Mouse (Mus musculus): ENCODE measurements around the gene Gba. TPM values are rescaled to one million over a fixed set of nuclear protein-coding genes. Genes with fewer than 3 reads are reported as not detected.

Gene Gba
- polyA plus RNA-seq, 1 experiment from 2014 or later, result 26.3 TPM

DNA sequence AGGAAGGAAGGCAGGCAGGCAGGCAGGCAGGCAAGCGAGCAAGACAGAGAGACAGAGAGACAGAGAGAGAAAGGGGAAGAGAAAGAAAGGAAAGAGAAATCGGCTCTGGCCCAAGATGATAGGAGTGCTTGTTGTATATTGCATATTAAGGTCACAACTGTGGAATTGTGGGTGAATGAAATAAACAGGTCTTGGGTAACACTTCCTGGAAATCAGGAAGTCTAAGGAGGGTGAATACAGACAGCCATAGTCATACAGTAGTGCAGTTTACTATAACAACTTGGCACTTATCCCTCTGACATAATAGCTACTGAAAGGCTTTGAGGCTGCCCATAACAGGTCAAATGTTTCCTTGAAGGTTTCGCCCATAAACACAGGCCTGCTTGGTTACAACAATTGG, 2.9 kb upstream of the Gba start:
- no peak for DNase-seq
- Histone ChIP-seq H3K4me2 (ENCODE audit: low read depth, low read length) (no peak overlapping the region), H3K9me3 (ENCODE audit: low read length) (no peaks in the 10 kb centered on the region), H3K27ac (ENCODE audit: low read depth) (no peak overlapping the region), H3K4me1 (ENCODE audit: insufficient read depth) (peaks cover 11% of the 10 kb centered on the region), H3K4me3 (ENCODE audit: low read depth, low read length) (no peak overlapping the region), H3K36me3 (replicated peaks; ENCODE audit: insufficient read depth, low read length) (peaks cover 6% of the 10 kb centered on the region; the same call in 1 of the 2 replicates), H3K27me3 (ENCODE audit: insufficient read depth, low read length) (no peaks in the 10 kb centered on the region), H3K9ac (replicated peaks) (no peak overlapping the region)
- ATAC-seq, result no peak
- TF ChIP-seq CTCF (IDR thresholded peaks at IDR 0.05; ENCODE audit: low read depth) (no peak), EP300 (IDR thresholded peaks at IDR 0.05; ENCODE audit: low read depth) (no peak)
- 49% methylated on average over 3 of the region's 3 CpGs for WGBS (ENCODE audit: insufficient replicate concordance)

GRCm38 (mm10) chr3:89203142-89203514, 400 bp downstream of the Gba start:
- 28% methylated on average over 5 of the region's 5 CpGs for WGBS (ENCODE audit: insufficient replicate concordance)
- Histone ChIP-seq H3K9ac (replicated peaks) (peak overlapping the region; percentile 68), H3K27ac (ENCODE audit: low read depth) (no peak overlapping the region), H3K4me3 (ENCODE audit: low read depth, low read length) (peak overlapping the region; percentile 54), H3K4me1 (ENCODE audit: insufficient read depth) (peaks cover 5% of the 10 kb centered on the region; the same call in 1 of the 2 replicates), H3K27me3 (ENCODE audit: insufficient read depth, low read length) (no peaks in the 10 kb centered on the region), H3K9me3 (ENCODE audit: low read length) (no peaks in the 10 kb centered on the region), H3K36me3 (replicated peaks; ENCODE audit: insufficient read depth, low read length) (peaks cover 37% of the 10 kb centered on the region), H3K4me2 (ENCODE audit: low read depth, low read length) (peak overlapping the region; percentile 84)
- DNase-seq, result no peak
- peak; percentile 28 for ATAC-seq
- TF ChIP-seq EP300 (IDR thresholded peaks at IDR 0.05; ENCODE audit: low read depth), result no peak
- no peak for TF ChIP-seq CTCF (IDR thresholded peaks at IDR 0.05; ENCODE audit: low read depth)

GRCm38 (mm10) chr3:89206079-89206478, 3.4 kb downstream of the Gba start:
- peaks cover 5% of the 10 kb centered on the region; the same call in 1 of the 2 replicates for H3K4me1 ChIP-seq (ENCODE audit: insufficient read depth)
- H3K4me2 ChIP-seq (ENCODE audit: low read depth, low read length), result no peak overlapping the region
- 87% methylated on average over 7 of the region's 7 CpGs for WGBS (ENCODE audit: insufficient replicate concordance)
- no peak for DNase-seq
- H3K4me3 ChIP-seq (ENCODE audit: low read depth, low read length), result no peak overlapping the region
- no peak for ATAC-seq
- H3K9me3 ChIP-seq (ENCODE audit: low read length), result no peaks in the 10 kb centered on the region
- H3K27me3 ChIP-seq (ENCODE audit: insufficient read depth, low read length), result no peaks in the 10 kb centered on the region
- H3K36me3 ChIP-seq (replicated peaks; ENCODE audit: insufficient read depth, low read length), result peaks cover 58% of the 10 kb centered on the region
- no peak overlapping the region for H3K27ac ChIP-seq (ENCODE audit: low read depth)
- TF ChIP-seq EP300 (IDR thresholded peaks at IDR 0.05; ENCODE audit: low read depth) (no peak), CTCF (IDR thresholded peaks at IDR 0.05; ENCODE audit: low read depth) (no peak)
- no peak overlapping the region for H3K9ac ChIP-seq (replicated peaks)

- Histone ChIP-seq H3K36me3 (replicated peaks; ENCODE audit: insufficient read depth, low read length) (peaks cover 58% of the 10 kb centered on the region), H3K27me3 (ENCODE audit: insufficient read depth, low read length) (no peaks in the 10 kb centered on the region), H3K9ac (replicated peaks) (no peak overlapping the region), H3K4me1 (ENCODE audit: insufficient read depth) (peaks cover 5% of the 10 kb centered on the region; the same call in 1 of the 2 replicates), H3K27ac (ENCODE audit: low read depth) (no peak overlapping the region), H3K9me3 (ENCODE audit: low read length) (no peaks in the 10 kb centered on the region), H3K4me2 (ENCODE audit: low read depth, low read length) (no peak overlapping the region), H3K4me3 (ENCODE audit: low read depth, low read length) (no peak overlapping the region)
- DNase-seq (no peak), ATAC-seq (no peak)
- TF ChIP-seq CTCF (IDR thresholded peaks at IDR 0.05; ENCODE audit: low read depth) (no peak), EP300 (IDR thresholded peaks at IDR 0.05; ENCODE audit: low read depth) (no peak)
- 78% methylated on average over 2 of the region's 2 CpGs for WGBS (ENCODE audit: insufficient replicate concordance)
Observed at GRCm38 (mm10) chr3:89206695-89207094, 4.0 kb downstream of the Gba start.

DNA sequence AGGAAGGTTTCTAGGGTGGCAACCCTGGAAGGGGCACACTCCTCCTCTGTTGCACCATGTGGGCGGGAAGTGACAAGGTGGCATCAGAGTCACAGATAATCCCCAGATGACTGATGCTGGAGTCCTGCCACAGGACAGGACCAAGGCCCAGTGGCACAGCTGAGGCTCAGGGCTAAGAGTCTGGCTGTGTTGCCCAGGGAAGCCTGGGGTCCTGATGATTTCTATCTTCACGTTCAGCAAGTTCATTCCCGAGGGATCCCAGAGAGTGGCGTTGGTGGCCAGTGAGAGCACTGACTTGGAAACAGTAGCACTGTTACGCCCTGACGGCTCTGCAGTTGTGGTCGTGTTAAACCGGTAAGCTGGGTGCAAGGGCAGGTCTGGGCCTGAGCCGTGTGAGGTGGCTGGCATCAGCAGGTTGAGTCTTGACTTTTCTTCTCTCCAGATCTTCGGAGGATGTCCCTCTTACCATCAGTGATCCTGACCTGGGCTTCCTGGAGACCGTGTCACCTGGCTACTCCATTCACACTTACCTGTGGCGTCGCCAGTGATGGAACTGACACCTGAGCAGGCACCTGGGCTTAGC, 5.4 kb downstream of the Gba start:
- H3K36me3 ChIP-seq (replicated peaks; ENCODE audit: insufficient read depth, low read length), result peaks cover 58% of the 10 kb centered on the region
- DNase-seq (no peak), ATAC-seq (no peak)
- no peak overlapping the region for H3K4me3 ChIP-seq (ENCODE audit: low read depth, low read length)
- TF ChIP-seq EP300 (IDR thresholded peaks at IDR 0.05; ENCODE audit: low read depth), result no peak
- no peak for TF ChIP-seq CTCF (IDR thresholded peaks at IDR 0.05; ENCODE audit: low read depth)
- H3K9ac ChIP-seq (replicated peaks), result no peak overlapping the region
- H3K27ac ChIP-seq (ENCODE audit: low read depth), result no peak overlapping the region
- H3K27me3 ChIP-seq (ENCODE audit: insufficient read depth, low read length), result no peaks in the 10 kb centered on the region
- no peak overlapping the region for H3K4me2 ChIP-seq (ENCODE audit: low read depth, low read length)
- no peaks in the 10 kb centered on the region for H3K9me3 ChIP-seq (ENCODE audit: low read length)
- peaks cover 6% of the 10 kb centered on the region; the same call in 1 of the 2 replicates for H3K4me1 ChIP-seq (ENCODE audit: insufficient read depth)
- 85% methylated on average over 13 of the region's 13 CpGs for WGBS (ENCODE audit: insufficient replicate concordance)

DNA sequence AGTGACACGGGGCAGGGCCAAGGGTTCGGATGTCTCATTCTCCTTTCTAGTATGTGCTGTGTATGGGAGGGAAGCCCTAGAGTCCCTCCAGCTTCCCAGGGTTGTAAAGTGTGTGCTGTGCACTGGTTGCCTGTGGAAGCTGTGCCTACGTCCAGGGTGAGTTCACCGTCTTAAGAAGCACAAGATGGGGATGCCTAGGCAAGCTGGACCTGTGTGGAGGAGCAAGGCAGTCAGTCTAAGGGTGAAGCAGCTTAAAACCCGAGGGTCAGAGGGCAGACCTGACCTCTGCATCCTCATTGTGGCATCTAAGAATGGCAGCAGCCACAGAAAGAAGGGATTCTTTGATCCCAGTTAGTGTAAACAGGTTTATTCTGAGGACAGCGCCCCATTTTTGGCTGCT, 6.0 kb downstream of the Gba start:
- no peak for ATAC-seq
- no peak overlapping the region for H3K9ac ChIP-seq (replicated peaks)
- 84% methylated on average over 6 of the region's 6 CpGs for WGBS (ENCODE audit: insufficient replicate concordance)

More for the DNA sequence above, 6.0 kb downstream of the Gba start:
- H3K4me2 ChIP-seq (ENCODE audit: low read depth, low read length), result no peak overlapping the region
- TF ChIP-seq EP300 (IDR thresholded peaks at IDR 0.05; ENCODE audit: low read depth) (no peak), CTCF (IDR thresholded peaks at IDR 0.05; ENCODE audit: low read depth) (no peak)
- no peaks in the 10 kb centered on the region for H3K9me3 ChIP-seq (ENCODE audit: low read length)
- H3K4me3 ChIP-seq (ENCODE audit: low read depth, low read length), result no peak overlapping the region
- peaks cover 3% of the 10 kb centered on the region; the same call in 1 of the 2 replicates for H3K4me1 ChIP-seq (ENCODE audit: insufficient read depth)
- H3K27me3 ChIP-seq (ENCODE audit: insufficient read depth, low read length), result no peaks in the 10 kb centered on the region
- H3K36me3 ChIP-seq (replicated peaks; ENCODE audit: insufficient read depth, low read length), result peaks cover 58% of the 10 kb centered on the region
- H3K27ac ChIP-seq (ENCODE audit: low read depth), result no peak overlapping the region
- no peak for DNase-seq

All from liver, postnatal 0 days (tissue).